In the genomic region with DNA sequence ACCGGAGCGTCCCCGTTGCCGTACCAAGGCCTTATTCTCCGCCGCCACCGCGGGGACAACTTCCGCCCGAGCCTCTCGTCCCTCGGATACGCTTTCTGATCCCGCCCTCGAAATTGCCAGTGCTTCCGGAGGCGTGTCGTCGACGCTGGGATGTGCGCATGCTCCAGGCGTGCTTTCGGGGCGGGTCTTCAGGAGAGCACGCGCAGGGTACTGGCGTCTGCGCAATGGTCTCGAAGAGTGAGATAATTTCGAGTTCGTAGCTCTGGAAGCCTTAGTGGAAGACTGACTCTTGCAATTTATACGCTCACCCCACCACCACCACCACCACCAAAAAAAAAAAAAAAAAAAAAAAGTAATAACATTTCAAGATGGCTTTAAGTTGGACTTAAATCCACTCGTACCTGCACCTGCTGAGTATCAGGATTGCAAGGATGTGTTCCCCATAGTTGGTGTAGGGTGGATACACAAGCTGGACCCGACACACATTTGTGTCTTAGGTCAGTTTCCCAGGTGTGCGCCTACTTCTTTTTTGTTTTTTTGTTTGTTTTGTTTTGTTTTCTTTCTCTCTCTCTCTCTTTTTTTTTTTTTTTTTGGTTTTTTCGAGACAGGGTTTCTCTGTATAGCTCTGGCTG, we compare ENCODE assay signal across 8 mouse cellular contexts. TPM values are rescaled to one million over a fixed set of nuclear protein-coding genes. Genes with fewer than 3 reads are reported as not detected.
DNase-seq lines count a peak whose midpoint lies in the region; ATAC-seq and TF ChIP-seq lines count a peak whose summit lies in the region.

A gene (minus strand): TSS at position 94 of the 632 bp plus-strand sequence.

- TF ChIP-seq CTCF in CH12.LX (conservative IDR thresholded peaks at IDR 0.05 in 1 of 2, IDR thresholded peaks at IDR 0.05 in 1 of 2; ENCODE audit: low read depth in 2 of 2, low read length in 2 of 2), result no peak
- no peak for TF ChIP-seq CTCF in heart, postnatal 0 days (IDR thresholded peaks at IDR 0.05; ENCODE audit: low read depth)
- no peak for TF ChIP-seq CTCF in testis, adult 2 months (IDR thresholded peaks at IDR 0.05; ENCODE audit: control insufficient read depth, insufficient read depth, insufficient replicate concordance, low read depth, low read length)

- dilution Hi-C loops in CH12.LX (cut with MboI; ENCODE audit: extremely low pct_ligation_motif_present, extremely low pct_unique_long_range_greater_than_20kb, low sequenced_read_pairs), result no loop called here

- TF ChIP-seq POLR2A in CH12.LX (IDR thresholded peaks at IDR 0.05; ENCODE audit: low read depth, low read length), result peak; percentile 93
- TF ChIP-seq POLR2A in testis, adult 2 months (IDR thresholded peaks at IDR 0.05; ENCODE audit: control insufficient read depth, low read depth, low read length), result peak; percentile 86

- in situ Hi-C loops in CH12.LX (cut with MboI; ENCODE audit: low pct_ligation_motif_present, low pct_unique_long_range_greater_than_20kb, low sequenced_read_pairs), result no loop called here

- H3K27ac ChIP-seq in CH12.LX (ENCODE audit: insufficient read depth, low read depth), result peak within 1 kb of the TSS; percentile 2; the same call in 1 of the 2 replicates
- H3K27ac ChIP-seq in forebrain, embryonic 12.5 days, result 0 out of 2 replicates have a peak within 1 kb of the TSS, but pooled peaks have one; percentile 51
- peak within 1 kb of the TSS; percentile 85 for H3K27ac ChIP-seq in heart, postnatal 0 days (ENCODE audit: low read depth)
- peak within 1 kb of the TSS; percentile 85 for H3K27ac ChIP-seq in liver, embryonic 16.5 days (ENCODE audit: low read length)
- H3K27ac ChIP-seq in neural tube, embryonic 13.5 days (replicated peaks), result peak within 1 kb of the TSS; percentile 67
- peak within 1 kb of the TSS; percentile 88 for H3K27ac ChIP-seq in testis, adult 2 months (ENCODE audit: control insufficient read depth, insufficient read depth, low read depth, low read length)

- H3K4me2 ChIP-seq in CH12.LX (ENCODE audit: insufficient read depth, low read depth, poor library complexity, severe bottlenecking), result peak within 1 kb of the TSS; percentile 89
- peak within 1 kb of the TSS; percentile 79 for H3K4me2 ChIP-seq in forebrain, embryonic 12.5 days
- peak within 1 kb of the TSS; percentile 77 for H3K4me2 ChIP-seq in heart, postnatal 0 days (ENCODE audit: low read depth, low read length)
- H3K4me2 ChIP-seq in liver, embryonic 16.5 days (ENCODE audit: low read depth, low read length), result peak within 1 kb of the TSS; percentile 58
- H3K4me2 ChIP-seq in neural tube, embryonic 13.5 days, result peak within 1 kb of the TSS; percentile 91

- H3K4me3 ChIP-seq in CH12.LX (replicated peaks in 1 of 3; ENCODE audit: low read depth in 2 of 3, low read length in 2 of 3, poor library complexity in 1 of 3), result peak within 1 kb of the TSS; percentile 87 to 94 (median 93)
- H3K4me3 ChIP-seq in forebrain, embryonic 12.5 days (replicated peaks), result peak within 1 kb of the TSS; percentile 97
- H3K4me3 ChIP-seq in heart, postnatal 0 days (ENCODE audit: low read depth, low read length), result peak within 1 kb of the TSS; percentile 77
- peak within 1 kb of the TSS; percentile 90 for H3K4me3 ChIP-seq in liver, embryonic 16.5 days (ENCODE audit: low read depth, low read length)
- H3K4me3 ChIP-seq in neural tube, embryonic 13.5 days, result peak within 1 kb of the TSS; percentile 88
- peak within 1 kb of the TSS; percentile 98 for H3K4me3 ChIP-seq in testis, adult 2 months (ENCODE audit: control insufficient read depth, low read depth, low read length)

- peaks cover 0 to 35% of the 10 kb centered on the region in 2 experiments; a peak in 2 of 4 replicates for H3K4me1 ChIP-seq in CH12.LX (ENCODE audit: control insufficient read depth in 1 of 2, insufficient read depth in 2 of 2)
- H3K4me1 ChIP-seq in forebrain, embryonic 12.5 days, result peaks cover 29% of the 10 kb centered on the region
- peaks cover 24% of the 10 kb centered on the region for H3K4me1 ChIP-seq in heart, postnatal 0 days (ENCODE audit: control insufficient read depth, insufficient read depth)
- peaks cover 6% of the 10 kb centered on the region for H3K4me1 ChIP-seq in liver, embryonic 16.5 days (ENCODE audit: control insufficient read depth, low read depth, low read length)
- H3K4me1 ChIP-seq in neural tube, embryonic 13.5 days (replicated peaks), result peaks cover 30% of the 10 kb centered on the region
- peaks cover 4% of the 10 kb centered on the region for H3K4me1 ChIP-seq in testis, adult 2 months (ENCODE audit: control insufficient read depth, insufficient read depth, low read length)

- peak; percentile 94 for DNase-seq in CH12.LX (ENCODE audit: extremely low read depth)
- peak; percentile 94 for DNase-seq in c-Kit-positive CD71-positive TER-119-negative erythroid progenitor cells, embryonic 14.5 days (ENCODE audit: low read depth)
- DNase-seq in heart, postnatal 0 days (ENCODE audit: low spot score), result peak; percentile 95
- peak; percentile 96 to 97 for DNase-seq in kidney, postnatal 4 days

- H3K27me3 ChIP-seq in CH12.LX (replicated peaks), result peaks cover 34% of the 10 kb centered on the region
- H3K27me3 ChIP-seq in forebrain, embryonic 12.5 days, result no peaks in the 10 kb centered on the region; the same call in 1 of the 2 replicates
- H3K27me3 ChIP-seq in heart, postnatal 0 days (ENCODE audit: control insufficient read depth, insufficient read depth, low read length), result no peaks in the 10 kb centered on the region
- no peaks in the 10 kb centered on the region for H3K27me3 ChIP-seq in liver, embryonic 16.5 days (ENCODE audit: control insufficient read depth, insufficient read depth, low read depth, low read length)
- no peaks in the 10 kb centered on the region for H3K27me3 ChIP-seq in neural tube, embryonic 13.5 days
- no peaks in the 10 kb centered on the region for H3K27me3 ChIP-seq in testis, adult 2 months (ENCODE audit: control insufficient read depth, insufficient read depth, low read length)

- 7% methylated on average over 36 of the region's 36 CpGs for WGBS in forebrain, embryonic 12.5 days
- WGBS in heart, postnatal 0 days, result 6% methylated on average over 36 of the region's 36 CpGs
- WGBS in liver, embryonic 16.5 days (ENCODE audit: insufficient replicate concordance), result 2% methylated on average over 35 of the region's 36 CpGs
- 6% methylated on average over 35 of the region's 36 CpGs for WGBS in neural tube, embryonic 13.5 days

- H3K79me2 ChIP-seq in CH12.LX (replicated peaks; ENCODE audit: control insufficient read depth, extremely low read depth, insufficient read depth, poor library complexity, severe bottlenecking), result peaks cover 22% of the 10 kb centered on the region

- peak within 1 kb of the TSS; percentile 83 for H3K9ac ChIP-seq in CH12.LX (ENCODE audit: insufficient read depth, low read depth)
- peak within 1 kb of the TSS; percentile 90 for H3K9ac ChIP-seq in forebrain, embryonic 12.5 days
- peak within 1 kb of the TSS; percentile 89 for H3K9ac ChIP-seq in heart, postnatal 0 days (replicated peaks; ENCODE audit: low read depth, low read length)
- H3K9ac ChIP-seq in liver, embryonic 16.5 days (ENCODE audit: low read depth, low read length), result peak within 1 kb of the TSS; percentile 92
- H3K9ac ChIP-seq in neural tube, embryonic 13.5 days, result peak within 1 kb of the TSS; percentile 96

- H3K9me3 ChIP-seq in CH12.LX (replicated peaks; ENCODE audit: low read length), result peaks cover 8% of the 10 kb centered on the region
- no peaks in the 10 kb centered on the region for H3K9me3 ChIP-seq in forebrain, embryonic 12.5 days
- no peaks in the 10 kb centered on the region; the same call in 1 of the 2 replicates for H3K9me3 ChIP-seq in heart, postnatal 0 days (replicated peaks; ENCODE audit: control insufficient read depth, low read length)
- H3K9me3 ChIP-seq in liver, embryonic 16.5 days (replicated peaks; ENCODE audit: control insufficient read depth, low read length), result no peaks in the 10 kb centered on the region
- no peaks in the 10 kb centered on the region for H3K9me3 ChIP-seq in neural tube, embryonic 13.5 days

- peak; percentile 96 for ATAC-seq in forebrain, embryonic 12.5 days (ENCODE audit: low FRiP score)
- ATAC-seq in heart, postnatal 0 days (ENCODE audit: insufficient read depth, low read depth), result peak; percentile 94
- peak; percentile 93 for ATAC-seq in liver, embryonic 16.5 days (ENCODE audit: low read depth)
- ATAC-seq in neural tube, embryonic 13.5 days (ENCODE audit: low read depth), result peak; percentile 97

- peaks cover 0 to 24% of the 10 kb centered on the region in 2 experiments for H3K36me3 ChIP-seq in CH12.LX (replicated peaks in 1 of 2; ENCODE audit: control insufficient read depth in 1 of 2, insufficient read depth in 1 of 2, low read length in 1 of 2)
- H3K36me3 ChIP-seq in forebrain, embryonic 12.5 days (replicated peaks), result peaks cover 4% of the 10 kb centered on the region
- peaks cover 14% of the 10 kb centered on the region; the same call in 1 of the 2 replicates for H3K36me3 ChIP-seq in heart, postnatal 0 days (replicated peaks; ENCODE audit: control insufficient read depth, insufficient read depth, low read length)
- H3K36me3 ChIP-seq in liver, embryonic 16.5 days (ENCODE audit: control insufficient read depth, insufficient read depth), result no peaks in the 10 kb centered on the region
- peaks cover 10% of the 10 kb centered on the region for H3K36me3 ChIP-seq in neural tube, embryonic 13.5 days
- no peaks in the 10 kb centered on the region; the same call in 1 of the 2 replicates for H3K36me3 ChIP-seq in testis, adult 2 months (ENCODE audit: control insufficient read depth, insufficient read depth, low read length)

- TF ChIP-seq EP300 in CH12.LX (IDR thresholded peaks at IDR 0.05; ENCODE audit: low read length), result no peak
- no peak for TF ChIP-seq EP300 in heart, postnatal 0 days (IDR thresholded peaks at IDR 0.05; ENCODE audit: low read depth)

- TF ChIP-seq RAD21 in CH12.LX (IDR thresholded peaks at IDR 0.05; ENCODE audit: low read depth, low read length), result no peak

TF ChIP-seq in CH12.LX, 34 proteins besides CTCF, POLR2A, EP300 and RAD21 (continues in another document):
- TF ChIP-seq SMC3 (IDR thresholded peaks at IDR 0.05; ENCODE audit: low read depth, low read length), result no peak
- TF ChIP-seq RCOR1 (conservative IDR thresholded peaks at IDR 0.05; ENCODE audit: low read depth, low read length), result no peak
- TF ChIP-seq TBP (conservative IDR thresholded peaks at IDR 0.05; ENCODE audit: low read depth, low read length), result 0 out of 2 replicates have a peak, but pooled peaks have one; percentile 26
- no peak for TF ChIP-seq MAFK (IDR thresholded peaks at IDR 0.05; ENCODE audit: insufficient replicate concordance, low read length)

RNA-seq across cellular contexts. Expression of the gene that starts here (rescaled TPM):
- total RNA-seq in CH12.LX (2012; rRNA removed) (8.9 and 10.0 TPM in 2 replicates), CH12.LX (2014; rRNA removed) (9.0 and 10.9 TPM in 2 replicates)
- 8.5 and 8.6 TPM in 2 replicates for polyA plus RNA-seq in CH12.LX (2012; ENCODE audit: insufficient read length, low read depth)
- 28.2 and 30.2 TPM in 2 replicates for polyA plus RNA-seq in forebrain, embryonic 12.5 days (2016; fragmentation: Nextera tagmentation; extraction: Ambion mirVana)
- total RNA-seq in heart, postnatal 0 days (2014; rRNA removed; ENCODE audit: low replicate concordance), result 10.5 and 11.8 TPM in 2 replicates
- polyA plus RNA-seq in heart, postnatal 0 days (2015; fragmentation: Nextera tagmentation; extraction: Ambion mirVana), result 11.5 and 12.3 TPM in 2 replicates
- 6.1 and 6.8 TPM in 2 replicates for polyA plus RNA-seq in liver, embryonic 16.5 days (2015; fragmentation: Nextera tagmentation; extraction: Ambion mirVana)
- polyA plus RNA-seq in neural tube, embryonic 13.5 days (2015; fragmentation: Nextera tagmentation; extraction: Ambion mirVana), result 23.6 and 24.3 TPM in 2 replicates
- 4.7 and 5.4 TPM in 2 replicates for polyA plus RNA-seq in testis, adult 2 months (2012; rRNA removed)

Comparison
In these comparisons a context has a peak if more than half of its experiments do, and no peak if none do; other contexts are left out.
1. Peak in every context shown above with its lines: DNase-seq, ATAC-seq, H3K4me3 ChIP-seq and H3K27ac ChIP-seq.
2. H3K27ac ChIP-seq: peak in every context shown above with its lines; median percentile 88 in testis, adult 2 months; 85 in heart, postnatal 0 days; 85 in liver, embryonic 16.5 days; 67 in neural tube, embryonic 13.5 days; 51 in forebrain, embryonic 12.5 days; 2 in CH12.LX.